Mouse (Mus musculus) intestine, embryonic 14.5 days (tissue): ENCODE results near the gene Dnaaf1. TPM values are rescaled to one million over a fixed set of nuclear protein-coding genes. Genes with fewer than 3 reads are reported as not detected.

Experiments
- ATAC-seq: fragments of 200-750 bp; cut with Nextera tagmentation; replicated peaks from 2 replicates; pipeline ENCODE4 v1.8.0; 2017; ENCODE audit warnings: low read depth, moderate number of reproducible peaks, moderate TSS enrichment, moderate library complexity; ENCODE audit not compliant: low FRiP score, low TSS enrichment
- DNase-seq: peaks from one replicate; pipeline ENCODE4 v3.0.0-alpha.2; 2018; ENCODE audit warnings: low spot score
- H3K27ac ChIP-seq: fragments of 300-500 bp; sonication (generic); 2 replicates; pipeline ENCODE4 v1.5.1; 2014; ENCODE audit warnings: low read depth, mild to moderate bottlenecking, control low read depth
- H3K27me3 ChIP-seq: fragments of 300-500 bp; sonication (generic); replicated peaks from 2 replicates; pipeline ENCODE4 v1.6.1; 2014; ENCODE audit warnings: low read length, control low read depth; ENCODE audit not compliant: control insufficient read depth, insufficient read depth
- H3K36me3 ChIP-seq: fragments of 300-500 bp; sonication (generic); 2 replicates; pipeline ENCODE4 v1.6.1; 2014; ENCODE audit warnings: low read length, control low read depth; ENCODE audit not compliant: control insufficient read depth, insufficient read depth
- H3K4me1 ChIP-seq: fragments of 300-500 bp; sonication (generic); replicated peaks from 2 replicates; pipeline ENCODE4 v1.6.1; 2014; ENCODE audit warnings: low read length, control low read depth, mixed read lengths; ENCODE audit not compliant: control insufficient read depth, insufficient read depth
- H3K4me2 ChIP-seq: fragments of 300-500 bp; sonication (generic); 2 replicates; pipeline ENCODE4 v1.6.1; 2014; ENCODE audit warnings: low read length
- H3K4me3 ChIP-seq: fragments of 300-500 bp; sonication (generic); 2 replicates; pipeline ENCODE4 v1.5.1; 2014; ENCODE audit warnings: low read depth, low read length, control low read depth, mixed read lengths
- H3K9ac ChIP-seq: fragments of 300-500 bp; sonication (generic); 2 replicates; pipeline ENCODE4 v1.6.1; 2014; ENCODE audit warnings: mild to moderate bottlenecking, low read length
- H3K9me3 ChIP-seq: fragments of 300-500 bp; sonication (generic); 2 replicates; pipeline ENCODE4 v1.6.1; 2016; ENCODE audit warnings: low read length, control low read depth; ENCODE audit not compliant: control insufficient read depth
- WGBS: fragments of 180-500 bp; shearing (Covaris S2); extraction: QIAGEN DNeasy Blood & Tissue Kit; methylation state at CpG from one replicate; pipeline ENCODE4 v1.1.7; 2014; 5-methylcytosine and 5-hydroxymethylcytosine counted together
- polyA plus RNA-seq: library from polyadenylated mRNA; unstranded; fragments of >200 nt; fragmentation: Nextera tagmentation; extraction: Ambion mirVana; gene quantifications from 2 replicates; pipeline ENCODE4 v1.2.1, GENCODE M21; 2014

Gene Dnaaf1
- polyA plus RNA-seq, 1 experiment from 2014 or later, result 0.37 TPM

DNA sequence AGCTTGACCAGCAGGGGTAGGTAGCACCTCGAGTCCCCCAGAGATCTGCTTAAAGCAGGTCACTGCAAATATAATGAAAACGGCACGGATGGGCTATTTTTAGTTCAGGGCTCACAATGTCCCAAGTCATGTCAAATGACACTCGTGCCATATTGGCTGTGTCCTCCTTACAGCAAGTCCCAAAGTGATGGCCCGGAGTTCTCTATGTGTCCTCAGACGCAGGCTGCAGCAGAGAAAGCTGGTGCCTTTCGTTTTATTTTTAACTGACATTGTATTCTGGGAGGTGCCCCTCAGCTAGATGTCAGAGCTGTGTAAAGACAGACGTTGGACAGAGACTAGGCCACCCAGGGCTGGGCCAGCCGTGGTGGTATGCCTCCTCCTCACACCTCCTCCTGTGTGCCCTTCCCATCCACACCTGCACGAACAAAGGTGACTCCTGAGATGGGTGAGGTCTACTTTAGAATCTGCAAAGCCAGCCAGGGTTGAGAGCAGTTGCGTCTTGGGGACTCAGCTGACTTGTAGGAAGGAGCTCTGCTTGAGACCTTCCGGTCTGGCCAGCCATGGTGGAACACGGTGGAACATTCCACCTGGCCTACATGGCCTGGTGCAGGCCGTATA lies 45.9 kb downstream of the Dnaaf1 start:
- no peak for ATAC-seq
- H3K4me3 ChIP-seq, result no peak overlapping the region
- 85% methylated on average over 14 of the region's 14 CpGs for WGBS
- H3K27me3 ChIP-seq, result no peaks in the 10 kb centered on the region
- H3K4me2 ChIP-seq, result no peak overlapping the region
- DNase-seq, result no peak
- H3K27ac ChIP-seq, result no peak overlapping the region
- no peaks in the 10 kb centered on the region for H3K9me3 ChIP-seq
- no peaks in the 10 kb centered on the region for H3K36me3 ChIP-seq
- no peaks in the 10 kb centered on the region for H3K4me1 ChIP-seq
- no peak overlapping the region for H3K9ac ChIP-seq

- Histone ChIP-seq H3K9ac (no peak overlapping the region), H3K9me3 (no peaks in the 10 kb centered on the region), H3K36me3 (no peaks in the 10 kb centered on the region), H3K4me2 (no peak overlapping the region), H3K27ac (no peak overlapping the region), H3K4me3 (no peak overlapping the region), H3K4me1 (no peaks in the 10 kb centered on the region), H3K27me3 (no peaks in the 10 kb centered on the region)
- ATAC-seq, result no peak
- 62% methylated on average over 4 of the region's 4 CpGs for WGBS
- no peak for DNase-seq
These were observed 47.5 kb downstream of the Dnaaf1 start for GRCm38 (mm10) chr8:119622555-119622954.

- Histone ChIP-seq H3K4me2 (no peak overlapping the region), H3K27ac (no peak overlapping the region), H3K9me3 (no peaks in the 10 kb centered on the region), H3K4me3 (no peak overlapping the region), H3K4me1 (no peaks in the 10 kb centered on the region), H3K36me3 (no peaks in the 10 kb centered on the region), H3K27me3 (no peaks in the 10 kb centered on the region), H3K9ac (no peak overlapping the region)
- no peak for ATAC-seq
- 88% methylated on average over 8 of the region's 8 CpGs for WGBS
- no peak for DNase-seq
These were observed 48.0 kb downstream of the Dnaaf1 start for GRCm38 (mm10) chr8:119623061-119623460.

GRCm38 (mm10) chr8:119623744-119624143 lies 48.7 kb downstream of the Dnaaf1 start:
- 59% methylated on average over 1 of the region's 1 CpGs for WGBS
- no peaks in the 10 kb centered on the region for H3K4me1 ChIP-seq
- H3K4me2 ChIP-seq, result no peak overlapping the region
- H3K36me3 ChIP-seq, result no peaks in the 10 kb centered on the region
- H3K9me3 ChIP-seq, result no peaks in the 10 kb centered on the region
- no peaks in the 10 kb centered on the region for H3K27me3 ChIP-seq
- DNase-seq (no peak), ATAC-seq (no peak)
- no peak overlapping the region for H3K27ac ChIP-seq
- H3K4me3 ChIP-seq, result no peak overlapping the region
- no peak overlapping the region for H3K9ac ChIP-seq

- 93% methylated on average over 7 of the region's 7 CpGs for WGBS
- no peak overlapping the region for H3K4me3 ChIP-seq
- H3K27me3 ChIP-seq, result no peaks in the 10 kb centered on the region
- no peaks in the 10 kb centered on the region for H3K36me3 ChIP-seq
- no peak overlapping the region for H3K4me2 ChIP-seq
- H3K9ac ChIP-seq, result no peak overlapping the region
- H3K27ac ChIP-seq, result no peak overlapping the region
- H3K4me1 ChIP-seq, result no peaks in the 10 kb centered on the region
- no peaks in the 10 kb centered on the region for H3K9me3 ChIP-seq
- DNase-seq, result no peak
- no peak for ATAC-seq
These were observed 49.9 kb downstream of the Dnaaf1 start for GRCm38 (mm10) chr8:119624916-119625315.

GRCm38 (mm10) chr8:119625788-119626187 lies 50.8 kb downstream of the Dnaaf1 start:
- DNase-seq (no peak), ATAC-seq (no peak)
- H3K9me3 ChIP-seq, result no peaks in the 10 kb centered on the region
- no peaks in the 10 kb centered on the region for H3K36me3 ChIP-seq
- no peak overlapping the region for H3K27ac ChIP-seq
- no peak overlapping the region for H3K4me2 ChIP-seq
- 82% methylated on average over 22 of the region's 22 CpGs for WGBS
- H3K4me3 ChIP-seq, result no peak overlapping the region
- no peaks in the 10 kb centered on the region for H3K4me1 ChIP-seq
- no peaks in the 10 kb centered on the region for H3K27me3 ChIP-seq
- no peak overlapping the region for H3K9ac ChIP-seq

DNA sequence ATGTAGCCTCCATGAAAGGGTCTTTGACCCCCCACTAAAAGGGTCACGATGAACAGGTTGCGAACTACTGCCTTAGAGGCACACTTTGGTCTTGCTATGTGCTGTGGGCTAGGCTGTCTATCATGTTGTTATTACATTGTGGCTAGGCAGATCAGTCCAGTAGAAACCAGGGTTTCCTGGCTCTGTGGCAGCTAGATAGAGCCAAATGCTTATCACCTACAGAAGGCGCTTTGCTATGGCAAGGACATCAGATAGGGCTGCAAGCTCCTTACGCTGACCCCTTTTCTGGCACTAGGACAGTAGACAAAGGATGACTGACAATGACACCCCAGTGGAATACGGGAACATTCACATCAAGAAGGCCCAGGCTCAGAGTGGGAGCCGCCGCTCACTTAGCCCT lies 52.2 kb downstream of the Dnaaf1 start:
- no peak for DNase-seq
- Histone ChIP-seq H3K36me3 (no peaks in the 10 kb centered on the region), H3K9me3 (no peaks in the 10 kb centered on the region), H3K27ac (no peak overlapping the region), H3K4me1 (no peaks in the 10 kb centered on the region), H3K27me3 (no peaks in the 10 kb centered on the region), H3K9ac (no peak overlapping the region), H3K4me3 (no peak overlapping the region), H3K4me2 (no peak overlapping the region)
- WGBS, result 87% methylated on average over 7 of the region's 7 CpGs
- no peak for ATAC-seq

DNA sequence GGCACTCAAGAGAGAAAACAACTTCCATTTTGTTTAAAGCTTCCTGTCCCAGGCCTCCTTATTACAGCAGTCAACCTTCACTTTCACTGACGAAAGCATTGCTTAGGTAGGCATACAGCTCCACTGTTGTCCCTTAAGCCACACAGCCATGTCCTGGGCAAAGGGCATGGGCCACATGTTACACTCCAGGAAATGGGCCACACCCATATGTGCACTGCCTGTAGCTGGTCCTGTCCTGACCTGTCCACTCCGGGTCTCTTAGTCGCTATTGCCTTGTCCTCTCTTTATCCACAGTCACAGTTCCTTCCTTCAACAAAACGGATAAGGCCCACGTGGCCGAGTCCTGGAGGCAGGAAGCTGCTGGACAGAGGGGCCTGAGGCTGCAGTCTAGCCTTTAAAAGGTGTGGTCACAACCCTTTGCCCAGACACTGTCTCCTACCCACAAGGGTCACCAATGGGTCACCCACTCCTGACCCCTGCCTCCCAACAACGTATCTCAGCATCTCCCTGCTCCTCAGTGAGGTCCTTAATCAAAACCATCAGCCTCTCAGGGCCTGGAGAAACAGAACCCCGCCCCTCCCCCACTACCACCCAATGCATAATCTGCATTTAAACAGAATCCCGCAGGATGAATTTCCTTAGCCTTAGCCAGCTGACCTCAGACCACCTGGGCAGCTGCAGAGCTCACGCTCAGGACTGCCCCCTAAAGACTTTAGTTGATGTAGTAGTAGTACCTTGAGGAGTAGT lies 52.8 kb downstream of the Dnaaf1 start:
- 36% methylated on average over 10 of the region's 10 CpGs for WGBS
- no peaks in the 10 kb centered on the region for H3K27me3 ChIP-seq
- no peak overlapping the region for H3K27ac ChIP-seq
- no peak overlapping the region for H3K4me3 ChIP-seq
- ATAC-seq, result no peak
- H3K9ac ChIP-seq, result no peak overlapping the region
- no peaks in the 10 kb centered on the region for H3K9me3 ChIP-seq
- no peak overlapping the region for H3K4me2 ChIP-seq
- no peaks in the 10 kb centered on the region for H3K36me3 ChIP-seq
- no peaks in the 10 kb centered on the region for H3K4me1 ChIP-seq
- no peak for DNase-seq

DNA sequence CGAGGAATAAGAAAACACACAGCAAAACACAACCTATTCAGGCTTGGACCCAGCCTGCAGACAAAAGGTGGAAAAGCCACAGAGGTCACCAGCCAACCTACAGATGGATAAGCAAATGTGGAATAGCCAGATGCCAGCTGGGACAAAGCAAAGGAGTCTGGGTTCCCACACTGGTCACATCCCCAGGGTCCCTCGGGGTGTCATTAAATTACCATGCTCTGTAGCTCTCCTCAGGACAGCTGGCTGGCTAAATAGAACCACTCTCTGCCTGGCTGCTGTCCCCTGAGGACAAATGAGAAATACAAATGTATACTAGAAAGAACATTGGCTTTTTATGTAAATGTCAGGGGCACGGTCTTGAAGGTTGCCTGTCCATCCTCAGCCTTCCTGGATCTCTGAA lies 55.8 kb downstream of the Dnaaf1 start:
- H3K9ac ChIP-seq, result no peak overlapping the region
- WGBS, result 46% methylated on average over 3 of the region's 3 CpGs
- ATAC-seq (no peak), DNase-seq (no peak)
- no peak overlapping the region for H3K4me3 ChIP-seq
- H3K27me3 ChIP-seq, result peaks cover 11% of the 10 kb centered on the region
- H3K36me3 ChIP-seq, result no peaks in the 10 kb centered on the region
- no peak overlapping the region for H3K27ac ChIP-seq
- peaks cover 11% of the 10 kb centered on the region for H3K4me1 ChIP-seq
- no peak overlapping the region for H3K4me2 ChIP-seq
- H3K9me3 ChIP-seq, result no peaks in the 10 kb centered on the region
